Mouse (Mus musculus) heart, postnatal 0 days (tissue): ENCODE results near the gene Nat10.

Source experiments
- CTCF ChIP-seq: IDR thresholded peaks from 2 replicates; pipeline ENCODE4 v1.5.1; 2016; ENCODE audit warnings: antibody characterized with exemption, control low read depth, low read depth
- EP300 ChIP-seq: IDR thresholded peaks from 2 replicates; pipeline ENCODE4 v1.6.1; 2016; ENCODE audit warnings: antibody characterized with exemption, low read depth

- TF ChIP-seq CTCF (peak; percentile 96), EP300 (no peak)
Observed at GRCm38 (mm10) chr2:103718594-103719291, 42.3 kb downstream of the Nat10 start.
